Mouse (Mus musculus) left cerebral cortex, postnatal 14 days (tissue): ENCODE measurements around the gene Pspn. TPM values are rescaled to one million over a fixed set of nuclear protein-coding genes. Genes with fewer than 3 reads are reported as not detected.
A peak's percentile ranks its signal among the peaks of the same experiment; 100 is the strongest.

ENCODE experiments used
- DNase-seq, 2 experiments: peaks; one replicate each; pipeline ENCODE4 v3.0.0; 2021 to 2022; ENCODE audit warnings: low spot score in 2 of 2, mixed read lengths in 1 of 2
- intact Hi-C: fragments of 180-260 bp; cut with DNase I; formaldehyde crosslinking; loops from one replicate; pipeline ENCODE4 v1.15.1; 2025
- long read RNA-seq, 2 experiments: library from polyadenylated mRNA; stranded (forward); transcript quantifications; one replicate each; pipeline ENCODE4 v2.0.0; 2021
- total RNA-seq, 2 experiments: library from RNA; stranded (reverse); gene quantifications; 2 replicates each; pipeline ENCODE4 v1.2.3; 2021

The Pspn gene
- not detected for total RNA-seq
- long read RNA-seq, experiment 1, result 0 reads
- long read RNA-seq, experiment 2, result 0 reads

- intact Hi-C loops, result loop anchor here (5.0 kb wide), 2 partner anchors 103 to 188 kb away; no protein-coding TSS in a partner anchor
- DNase-seq, result no peak
These were observed at the start of gene Pspn for GRCm38 (mm10) chr17:56999968-57000609. Gene Pspn, minus strand, starts transcription at chr17:57000018.

GRCm38 (mm10) chr17:57048816-57049215 is 49.0 kb upstream of the Pspn start:
- DNase-seq, result peak in 1 of 2 experiments; percentile 49
- intact Hi-C loops, result no loop called here

DNA sequence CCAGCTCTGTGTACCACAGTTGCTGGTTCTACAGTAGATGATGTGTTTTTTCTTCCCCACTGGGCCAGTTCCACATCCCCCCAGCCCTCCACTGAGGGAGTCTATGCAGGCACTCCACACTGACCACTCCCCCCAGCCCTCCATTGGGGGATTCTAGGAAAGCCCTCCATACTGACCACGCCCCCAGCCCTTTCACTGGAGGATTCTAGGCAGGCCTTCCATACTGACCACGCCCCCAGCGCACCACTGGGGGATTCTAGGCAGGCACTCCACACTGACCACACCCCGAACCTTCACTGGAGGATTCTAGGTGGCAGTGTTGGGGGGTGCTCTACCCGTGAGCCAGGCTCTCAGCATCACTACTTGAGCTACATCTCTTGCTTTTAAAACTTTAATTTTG is 47.6 kb upstream of the Pspn start:
- DNase-seq, result no peak
- intact Hi-C loops, result no loop called here

GRCm38 (mm10) chr17:57041554-57041953 is 41.7 kb upstream of the Pspn start, which contains the start of gene Slc25a41:
Gene Slc25a41, minus strand, starts transcription at chr17:57041654.
- no peak for DNase-seq
- intact Hi-C loops, result no loop called here

GRCm38 (mm10) chr17:57038978-57039377 is 39.2 kb upstream of the Pspn start:
- intact Hi-C loops, result no loop called here
- no peak for DNase-seq

DNA sequence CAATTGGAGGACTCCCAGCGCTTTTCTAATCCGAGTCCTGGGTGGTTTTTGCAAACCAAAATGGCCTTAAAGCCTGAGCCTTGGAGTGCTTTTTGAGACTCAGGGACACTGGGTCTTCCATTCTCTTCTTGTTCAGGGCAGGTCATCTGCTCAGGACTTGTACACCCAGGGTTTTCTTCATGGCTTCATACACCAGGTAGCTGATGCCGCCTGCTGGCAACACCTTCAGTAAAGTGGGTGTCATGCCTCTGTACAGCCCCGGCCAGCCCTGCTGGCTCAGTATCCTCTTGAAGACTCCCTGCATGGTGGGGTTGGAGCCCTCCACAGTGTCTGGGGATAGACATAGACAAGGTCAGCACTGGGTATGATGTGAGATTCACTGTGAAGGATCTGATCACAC is 33.0 kb upstream of the Pspn start:
- no peak for DNase-seq
- intact Hi-C loops, result no loop called here

- intact Hi-C loops, result no loop called here
- DNase-seq, result peak; percentile 99 to 100
These were observed 32.0 kb upstream of the Pspn start for GRCm38 (mm10) chr17:57031661-57032420.

DNA sequence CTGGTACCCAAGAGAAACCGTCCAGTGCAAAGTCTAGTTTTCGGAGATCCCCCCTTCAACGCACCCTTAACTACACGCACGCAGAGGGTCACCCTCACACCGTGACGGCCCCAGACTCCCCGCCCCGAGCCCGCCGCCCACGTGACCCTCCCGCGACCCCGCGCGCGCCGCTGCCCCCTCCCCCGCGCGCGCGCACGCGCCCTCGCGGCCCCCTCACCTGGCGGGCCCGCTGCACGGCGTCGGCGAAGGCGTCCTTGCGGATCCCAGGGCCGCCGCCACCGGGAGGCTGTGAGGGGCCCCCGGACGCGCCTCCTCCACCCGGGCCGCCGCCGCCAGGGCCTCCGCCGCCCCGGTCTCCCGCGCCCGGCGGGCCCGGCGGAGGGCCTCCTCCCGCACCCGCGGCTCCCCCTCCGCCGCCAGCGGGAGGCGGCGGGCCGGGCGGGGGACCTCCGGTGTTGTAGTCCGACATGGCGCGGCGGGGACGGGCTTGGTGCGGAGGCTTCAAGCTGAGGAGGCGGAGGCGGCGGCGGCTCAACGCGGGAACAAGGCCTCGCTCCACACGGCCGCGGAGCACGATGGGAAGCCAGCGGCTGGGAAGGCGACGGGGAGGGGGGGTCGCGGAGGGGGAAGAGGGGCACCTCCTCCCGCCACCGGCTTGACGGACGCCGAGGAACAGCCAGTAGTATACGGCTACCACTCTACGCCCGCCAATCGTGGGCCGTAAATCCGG is 31.3 kb upstream of the Pspn start, which contains the start of gene Khsrp:
Gene Khsrp, minus strand, starts transcription at position 592 of the 730 bp plus-strand sequence.
- intact Hi-C loops, result no loop called here
- DNase-seq, result peak in 1 of 2 experiments; percentile 39

DNA sequence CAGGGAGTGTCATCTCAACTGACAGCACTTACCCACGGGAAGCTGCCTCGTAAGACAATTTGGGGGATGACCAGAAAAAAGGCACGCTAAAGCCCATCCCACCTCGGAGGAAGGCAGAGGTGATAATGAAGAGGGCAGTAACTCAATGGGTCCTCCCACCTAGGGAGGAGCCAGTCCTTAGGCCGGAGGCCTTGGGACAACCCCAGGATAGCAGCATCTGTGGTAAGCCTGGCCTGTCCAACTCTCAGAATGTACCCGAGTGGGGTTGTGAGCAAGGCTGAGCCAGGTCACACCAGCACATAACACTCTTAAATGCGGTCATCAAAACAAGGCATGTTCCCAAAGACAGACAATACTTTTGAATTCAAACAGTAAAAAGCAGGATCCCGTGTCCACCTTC is 29.9 kb upstream of the Pspn start:
- no peak for DNase-seq
- intact Hi-C loops, result no loop called here

DNA sequence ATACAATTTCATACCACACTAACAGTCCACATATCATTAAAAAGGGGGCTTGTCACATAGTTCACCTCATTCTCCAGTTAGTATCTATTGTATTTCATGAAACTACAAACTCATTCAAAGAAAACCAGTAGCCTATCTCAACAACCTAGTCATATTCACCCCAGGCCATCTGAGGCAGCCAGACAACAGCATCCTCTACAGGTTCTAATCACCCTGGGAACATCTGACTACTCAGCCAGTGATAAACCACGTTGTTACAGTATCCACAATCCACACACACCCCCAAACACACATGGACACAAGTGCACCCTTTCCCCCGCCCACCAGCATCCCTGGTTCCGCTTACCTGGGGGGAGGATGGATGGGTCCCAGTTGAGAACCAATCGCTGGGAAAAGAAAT is 27.7 kb upstream of the Pspn start:
- DNase-seq, result no peak
- intact Hi-C loops, result no loop called here

GRCm38 (mm10) chr17:57020960-57021359 is 21.1 kb upstream of the Pspn start:
- intact Hi-C loops, result no loop called here
- no peak for DNase-seq

DNA sequence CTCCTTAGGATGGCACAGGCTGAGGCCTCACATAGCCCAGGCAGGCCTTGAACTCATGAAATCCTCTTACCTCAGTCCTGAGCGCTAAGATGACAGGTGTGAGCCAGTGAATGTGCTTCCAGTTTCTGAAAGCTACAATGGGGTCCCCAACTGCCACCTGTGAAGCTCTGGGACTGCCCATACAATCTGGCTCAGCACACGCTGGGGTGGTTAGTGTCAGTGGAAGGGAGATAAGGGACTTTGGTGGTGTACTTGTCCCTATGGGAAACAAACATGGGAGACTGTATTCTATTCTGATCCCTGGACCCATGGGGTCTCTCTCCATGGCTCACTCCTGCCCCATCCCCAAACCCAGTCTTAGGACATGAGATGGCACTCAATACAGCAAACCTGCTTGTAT is 19.9 kb upstream of the Pspn start:
- no peak for DNase-seq
- intact Hi-C loops, result no loop called here

DNA sequence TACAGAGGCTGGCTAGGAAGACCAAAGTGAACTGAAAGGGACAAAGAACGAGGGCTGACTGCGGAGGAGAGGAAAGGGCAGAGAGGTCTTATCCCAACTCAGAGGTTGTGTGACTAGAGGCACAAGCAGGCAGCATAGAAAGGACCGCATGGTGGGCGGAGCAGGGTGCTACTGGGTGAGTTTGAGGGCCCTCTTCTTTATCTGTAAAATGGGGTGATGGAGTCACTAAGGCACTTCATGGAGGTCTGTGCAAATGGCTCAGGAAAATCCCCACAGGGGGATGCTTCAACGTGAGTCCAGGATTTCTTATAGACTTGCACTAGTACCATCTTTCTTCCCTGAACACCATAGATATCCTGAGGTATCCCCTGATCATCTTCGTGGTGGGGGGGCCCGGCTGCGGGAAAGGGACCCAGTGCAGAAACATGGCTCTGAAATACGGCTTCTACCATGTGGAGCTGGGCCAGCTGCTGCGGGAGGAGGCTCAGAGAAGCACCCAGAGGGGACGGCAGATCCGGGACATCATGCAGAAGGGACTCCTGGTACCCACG is 12.5 kb upstream of the Pspn start:
- DNase-seq, result no peak
- intact Hi-C loops, result loop anchor here (5.0 kb wide), 1 partner anchor 320 kb away; no protein-coding TSS in a partner anchor

- intact Hi-C loops, result loop anchor here (5.0 kb wide), 1 partner anchor 321 kb away; no protein-coding TSS in a partner anchor
These were observed 11.7 kb upstream of the Pspn start, which contains the start of the genes Gtf2f1 and Gm17949 for GRCm38 (mm10) chr17:57011236-57012141. Gene Gtf2f1, minus strand, starts transcription at chr17:57011288. Gene Gm17949, plus strand, starts transcription at chr17:57011469.

GRCm38 (mm10) chr17:57010911-57011235 is 11.1 kb upstream of the Pspn start:
- no peak for DNase-seq
- intact Hi-C loops, result loop anchor here (5.0 kb wide), 1 partner anchor 321 kb away; no protein-coding TSS in a partner anchor

More at GRCm38 (mm10) chr17:57011236-57012141, 11.7 kb upstream of the Pspn start, which contains the start of the genes Gtf2f1 and Gm17949:
- peak; percentile 98 for DNase-seq

- DNase-seq, result peak in 1 of 2 experiments; percentile 34
- intact Hi-C loops, result no loop called here
These were observed 7.5 kb upstream of the Pspn start for GRCm38 (mm10) chr17:57007137-57007905.

- intact Hi-C loops, result no loop called here
- no peak for DNase-seq
These were observed 4.2 kb upstream of the Pspn start for GRCm38 (mm10) chr17:57003994-57004393.

- intact Hi-C loops, result no loop called here
- no peak for DNase-seq
These were observed 1.4 kb upstream of the Pspn start for GRCm38 (mm10) chr17:57001228-57001627.
